Mouse (Mus musculus): Measurements from ENCODE around the gene Ttc23. TPM values are rescaled to one million over a fixed set of nuclear protein-coding genes. Genes with fewer than 3 reads are reported as not detected.

The Ttc23 gene
- polyA plus RNA-seq, 1 experiment from 2014 or later = 32.3 TPM

GRCm38 (mm10) chr7:67800547-67800946, 153.3 kb downstream of the Ttc23 start:
- 89% methylated on average over 6 of the region's 6 CpGs for WGBS
- peaks cover 11% of the 10 kb centered on the region; the same call in 1 of the 2 replicates for H3K4me1 ChIP-seq
- no peak overlapping the region for H3K9ac ChIP-seq
- H3K36me3 ChIP-seq (replicated peaks) = no peaks in the 10 kb centered on the region
- no peak overlapping the region for H3K4me2 ChIP-seq
- no peaks in the 10 kb centered on the region for H3K9me3 ChIP-seq
- no peak overlapping the region for H3K4me3 ChIP-seq (replicated peaks)
- H3K27me3 ChIP-seq = peaks cover 12% of the 10 kb centered on the region
- no peak for ATAC-seq (ENCODE audit: low FRiP score)
- no peak overlapping the region for H3K27ac ChIP-seq

GRCm38 (mm10) chr7:67801022-67801421, 153.8 kb downstream of the Ttc23 start:
- H3K27me3 ChIP-seq = peaks cover 12% of the 10 kb centered on the region
- H3K9ac ChIP-seq = no peak overlapping the region
- no peak for ATAC-seq (ENCODE audit: low FRiP score)
- peaks cover 11% of the 10 kb centered on the region; the same call in 1 of the 2 replicates for H3K4me1 ChIP-seq
- no peak overlapping the region for H3K27ac ChIP-seq
- H3K9me3 ChIP-seq = no peaks in the 10 kb centered on the region
- H3K4me2 ChIP-seq = no peak overlapping the region
- no peaks in the 10 kb centered on the region for H3K36me3 ChIP-seq (replicated peaks)
- no peak overlapping the region for H3K4me3 ChIP-seq (replicated peaks)
- WGBS = 71% methylated on average over 4 of the region's 4 CpGs

GRCm38 (mm10) chr7:67803015-67803856, 156.0 kb downstream of the Ttc23 start:
- no peak overlapping the region for H3K27ac ChIP-seq
- 17% methylated on average over 28 of the region's 28 CpGs for WGBS

GRCm38 (mm10) chr7:67803857-67804215, 156.6 kb downstream of the Ttc23 start:
- peak overlapping the region; percentile 17; the same call in 1 of the 2 replicates for H3K9ac ChIP-seq
- 20% methylated on average over 12 of the region's 13 CpGs for WGBS
- peak overlapping the region; percentile 68 for H3K4me2 ChIP-seq
- H3K4me3 ChIP-seq (replicated peaks) = peak overlapping the region; percentile 37
- no peaks in the 10 kb centered on the region for H3K9me3 ChIP-seq
- H3K27ac ChIP-seq = no peak overlapping the region
- ATAC-seq (ENCODE audit: low FRiP score) = peak; percentile 73
- peaks cover 11% of the 10 kb centered on the region; the same call in 1 of the 2 replicates for H3K4me1 ChIP-seq
- H3K36me3 ChIP-seq (replicated peaks) = no peaks in the 10 kb centered on the region
- H3K27me3 ChIP-seq = peaks cover 12% of the 10 kb centered on the region

More at GRCm38 (mm10) chr7:67803015-67803856, 156.0 kb downstream of the Ttc23 start:
- peaks cover 11% of the 10 kb centered on the region; the same call in 1 of the 2 replicates for H3K4me1 ChIP-seq
- peak overlapping the region; percentile 37 for H3K4me3 ChIP-seq (replicated peaks)
- H3K27me3 ChIP-seq = peaks cover 12% of the 10 kb centered on the region
- no peaks in the 10 kb centered on the region for H3K9me3 ChIP-seq
- H3K36me3 ChIP-seq (replicated peaks) = no peaks in the 10 kb centered on the region
- H3K4me2 ChIP-seq = peak overlapping the region; percentile 68
- peak; percentile 72 for ATAC-seq (ENCODE audit: low FRiP score)
- H3K9ac ChIP-seq = peak overlapping the region; percentile 17; the same call in 1 of the 2 replicates

Small RNA genes within 50 kb of the gene (microRNA-seq; reads per million reads assigned to microRNA genes)
- not detected for gene Gm23844

Other genes starting within 250 kb of the Ttc23 start
- gene Lrrc28, start 2.1 kb upstream of the Ttc23 start, polyA plus RNA-seq (2016; fragmentation: Nextera tagmentation; extraction: Ambion mirVana) = 28.7 and 30.0 TPM in 2 replicates
- gene Synm, start 112.3 kb downstream of the Ttc23 start, polyA plus RNA-seq (2016; fragmentation: Nextera tagmentation; extraction: Ambion mirVana) = 1.1 and 1.4 TPM in 2 replicates